Mouse (Mus musculus) erythroblast, embryonic 14.5 days (primary cell): ENCODE measurements around the gene Zfp804a. TPM values are rescaled to one million over a fixed set of nuclear protein-coding genes. Genes with fewer than 3 reads are reported as not detected.

Source experiments
- H3K27me3 ChIP-seq: 2 replicates; pipeline ENCODE4 v1.6.1; 2012; ENCODE audit warnings: inconsistent platforms; ENCODE audit not compliant: control insufficient read depth
- H3K36me3 ChIP-seq: 2 replicates; pipeline ENCODE4 v1.6.1; 2012; ENCODE audit warnings: mild to moderate bottlenecking, inconsistent platforms; ENCODE audit not compliant: control insufficient read depth
- H3K4me1 ChIP-seq: 2 replicates; pipeline ENCODE4 v1.6.1; 2012; ENCODE audit warnings: inconsistent platforms; ENCODE audit not compliant: control insufficient read depth
- H3K4me3 ChIP-seq: replicated peaks from 2 replicates; pipeline ENCODE3; 2012; ENCODE audit warnings: moderate library complexity, mild to moderate bottlenecking, inconsistent platforms
- H3K9me3 ChIP-seq: 2 replicates; pipeline ENCODE4 v1.6.1; 2012; ENCODE audit warnings: low read length, inconsistent platforms, mixed read lengths; ENCODE audit not compliant: control insufficient read depth
- GATA1 ChIP-seq: IDR thresholded peaks from 2 replicates; pipeline ENCODE4 v1.6.1; 2012; ENCODE audit warnings: low read length, inconsistent platforms, mixed read lengths
- TAL1 ChIP-seq: IDR thresholded peaks from 3 replicates; pipeline ENCODE4 v1.6.1; 2012; ENCODE audit warnings: low read length, inconsistent platforms, mixed read lengths
- polyA plus RNA-seq: library from polyadenylated mRNA; stranded (reverse); fragments of >175 nt; gene quantifications from 2 replicates; pipeline ENCODE4 v1.2.3, GENCODE M21; 2012

The Zfp804a gene
- polyA plus RNA-seq = not detected in 2 replicates

GRCm38 (mm10) chr2:82053185-82053891, at the start of gene Zfp804a:
Gene Zfp804a, plus strand, starts transcription at chr2:82053222.
- no peak for TF ChIP-seq TAL1
- TF ChIP-seq GATA1 = no peak
- no peaks in the 10 kb centered on the region for H3K36me3 ChIP-seq
- no peaks in the 10 kb centered on the region; the same call in 1 of the 2 replicates for H3K9me3 ChIP-seq
- no peaks in the 10 kb centered on the region for H3K4me1 ChIP-seq
- no peak within 1 kb of the TSS for H3K4me3 ChIP-seq
- peaks cover 37% of the 10 kb centered on the region for H3K27me3 ChIP-seq

GRCm38 (mm10) chr2:82051635-82052034, 1.4 kb upstream of the Zfp804a start:
- no peak overlapping the region for H3K4me3 ChIP-seq
- no peaks in the 10 kb centered on the region for H3K36me3 ChIP-seq
- TF ChIP-seq GATA1 = no peak
- TF ChIP-seq TAL1 = no peak
- no peaks in the 10 kb centered on the region; the same call in 1 of the 2 replicates for H3K9me3 ChIP-seq
- no peaks in the 10 kb centered on the region for H3K4me1 ChIP-seq
- peaks cover 37% of the 10 kb centered on the region for H3K27me3 ChIP-seq

- TF ChIP-seq TAL1 (no peak), GATA1 (no peak)
- Histone ChIP-seq H3K27me3 (peaks cover 37% of the 10 kb centered on the region), H3K9me3 (no peaks in the 10 kb centered on the region; the same call in 1 of the 2 replicates), H3K36me3 (no peaks in the 10 kb centered on the region), H3K4me3 (no peak overlapping the region), H3K4me1 (no peaks in the 10 kb centered on the region)
These were observed 461 bp upstream of the Zfp804a start for GRCm38 (mm10) chr2:82052338-82053184.

GRCm38 (mm10) chr2:82054446-82054845, 1.4 kb downstream of the Zfp804a start:
- TF ChIP-seq TAL1 = no peak
- H3K36me3 ChIP-seq = no peaks in the 10 kb centered on the region
- peaks cover 37% of the 10 kb centered on the region for H3K27me3 ChIP-seq
- no peak overlapping the region for H3K4me3 ChIP-seq
- H3K9me3 ChIP-seq = no peaks in the 10 kb centered on the region; the same call in 1 of the 2 replicates
- no peaks in the 10 kb centered on the region for H3K4me1 ChIP-seq

- no peaks in the 10 kb centered on the region for H3K4me1 ChIP-seq
- H3K27me3 ChIP-seq = no peaks in the 10 kb centered on the region
- no peak overlapping the region for H3K4me3 ChIP-seq
- no peaks in the 10 kb centered on the region for H3K36me3 ChIP-seq
- no peaks in the 10 kb centered on the region for H3K9me3 ChIP-seq
- TF ChIP-seq TAL1 = no peak
- no peak for TF ChIP-seq GATA1
These were observed 11.6 kb downstream of the Zfp804a start for GRCm38 (mm10) chr2:82064671-82065070.

GRCm38 (mm10) chr2:82067912-82068311, 14.9 kb downstream of the Zfp804a start:
- no peak overlapping the region for H3K4me3 ChIP-seq
- TF ChIP-seq TAL1 = no peak
- no peak for TF ChIP-seq GATA1
- no peaks in the 10 kb centered on the region for H3K9me3 ChIP-seq
- H3K4me1 ChIP-seq = no peaks in the 10 kb centered on the region
- H3K27me3 ChIP-seq = no peaks in the 10 kb centered on the region
- H3K36me3 ChIP-seq = no peaks in the 10 kb centered on the region

- Histone ChIP-seq H3K36me3 (no peaks in the 10 kb centered on the region), H3K27me3 (no peaks in the 10 kb centered on the region), H3K9me3 (no peaks in the 10 kb centered on the region), H3K4me1 (no peaks in the 10 kb centered on the region), H3K4me3 (no peak overlapping the region)
- no peak for TF ChIP-seq GATA1
- TF ChIP-seq TAL1 = no peak
These were observed 16.1 kb downstream of the Zfp804a start for GRCm38 (mm10) chr2:82069172-82069571.

- Histone ChIP-seq H3K36me3 (no peaks in the 10 kb centered on the region), H3K9me3 (no peaks in the 10 kb centered on the region), H3K4me1 (no peaks in the 10 kb centered on the region), H3K4me3 (no peak overlapping the region), H3K27me3 (no peaks in the 10 kb centered on the region)
- TF ChIP-seq TAL1 (no peak), GATA1 (no peak)
These were observed 23.9 kb downstream of the Zfp804a start for GRCm38 (mm10) chr2:82076883-82077282.

- Histone ChIP-seq H3K36me3 (no peaks in the 10 kb centered on the region), H3K27me3 (no peaks in the 10 kb centered on the region), H3K9me3 (no peaks in the 10 kb centered on the region), H3K4me1 (no peaks in the 10 kb centered on the region), H3K4me3 (no peak overlapping the region)
- TF ChIP-seq TAL1 (no peak), GATA1 (no peak)
These were observed 25.4 kb downstream of the Zfp804a start for GRCm38 (mm10) chr2:82078287-82078994.
